Mouse (Mus musculus) limb, embryonic 11.5 days (tissue): ENCODE results near the gene Mmp11. TPM values are rescaled to one million over a fixed set of nuclear protein-coding genes. Genes with fewer than 3 reads are reported as not detected.

ENCODE experiments used
- ATAC-seq: fragments of 200-750 bp; cut with Nextera tagmentation; 2 replicates; pipeline ENCODE4 v1.8.0; 2017; ENCODE audit warnings: low read depth; ENCODE audit not compliant: insufficient number of reproducible peaks, low FRiP score, low TSS enrichment
- DNase-seq: peaks from one replicate; pipeline ENCODE4 v3.0.0-alpha.2; 2015; ENCODE audit warnings: low spot score
- H3K27ac ChIP-seq: fragments of 300-500 bp; sonication (generic); replicated peaks from 2 replicates; pipeline ENCODE4 v1.5.1; 2014; ENCODE audit warnings: low read depth, mild to moderate bottlenecking, low read length
- H3K27me3 ChIP-seq: fragments of 300-500 bp; sonication (generic); 2 replicates; pipeline ENCODE4 v1.6.1; 2014; ENCODE audit warnings: mild to moderate bottlenecking, low read length, mixed read lengths; ENCODE audit not compliant: control insufficient read depth, insufficient read depth
- H3K36me3 ChIP-seq: fragments of 300-500 bp; sonication (generic); 2 replicates; pipeline ENCODE4 v1.6.1; 2014; ENCODE audit warnings: mild to moderate bottlenecking, low read length, moderate library complexity, mixed read lengths; ENCODE audit not compliant: control insufficient read depth, insufficient read depth
- H3K4me1 ChIP-seq: fragments of 300-500 bp; sonication (generic); 2 replicates; pipeline ENCODE4 v1.6.1; 2014; ENCODE audit warnings: low read length, mixed read lengths; ENCODE audit not compliant: control insufficient read depth, insufficient read depth
- H3K4me2 ChIP-seq: fragments of 300-500 bp; sonication (generic); 2 replicates; pipeline ENCODE4 v1.6.1; 2014; ENCODE audit warnings: low read depth, mild to moderate bottlenecking, moderate library complexity; ENCODE audit not compliant: severe bottlenecking
- H3K4me3 ChIP-seq: fragments of 300-500 bp; sonication (generic); 2 replicates; pipeline ENCODE4 v1.5.1; 2014; ENCODE audit warnings: low read depth, low read length
- H3K9ac ChIP-seq: fragments of 300-500 bp; sonication (generic); 2 replicates; pipeline ENCODE4 v1.6.1; 2014; ENCODE audit warnings: mild to moderate bottlenecking, low read length
- H3K9me3 ChIP-seq: fragments of 300-500 bp; sonication (generic); 2 replicates; pipeline ENCODE4 v1.6.1; 2016; ENCODE audit warnings: low read length; ENCODE audit not compliant: control insufficient read depth
- WGBS: fragments of 180-500 bp; shearing (Covaris S2); extraction: QIAGEN DNeasy Blood & Tissue Kit; methylation state at CpG from one replicate; pipeline ENCODE4 v1.1.7; 2014; 5-methylcytosine and 5-hydroxymethylcytosine counted together
- polyA plus RNA-seq: library from polyadenylated mRNA; unstranded; fragments of >200 nt; fragmentation: Nextera tagmentation; extraction: Ambion mirVana; gene quantifications from 2 replicates; pipeline ENCODE4 v1.2.1, GENCODE M21; 2014

Gene Mmp11
- polyA plus RNA-seq, 1 experiment from 2014 or later: 66.1 TPM

DNA sequence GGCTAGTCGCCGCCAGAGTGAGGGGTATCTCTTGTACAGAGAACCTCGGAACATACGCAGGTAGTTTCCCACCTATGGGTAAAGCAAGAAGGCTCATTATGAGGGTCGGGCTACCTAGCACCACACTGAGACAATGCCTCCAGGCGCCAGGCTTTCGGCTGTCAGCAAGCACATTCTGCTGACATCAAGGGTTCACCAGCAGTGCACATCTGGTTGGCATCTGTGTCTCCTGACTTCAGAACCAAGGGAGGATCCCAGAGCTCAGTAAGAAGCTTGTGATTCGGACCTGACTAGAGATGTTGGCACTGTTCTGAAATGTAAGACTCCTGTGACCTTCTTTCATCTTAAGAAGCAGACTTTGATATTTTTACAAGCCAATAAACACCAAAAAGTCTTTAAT is 19.5 kb downstream of the Mmp11 start:
- Histone ChIP-seq H3K36me3 (peaks cover 2% of the 10 kb centered on the region; the same call in 1 of the 2 replicates), H3K9ac (no peak overlapping the region), H3K4me3 (no peak overlapping the region)

DNA sequence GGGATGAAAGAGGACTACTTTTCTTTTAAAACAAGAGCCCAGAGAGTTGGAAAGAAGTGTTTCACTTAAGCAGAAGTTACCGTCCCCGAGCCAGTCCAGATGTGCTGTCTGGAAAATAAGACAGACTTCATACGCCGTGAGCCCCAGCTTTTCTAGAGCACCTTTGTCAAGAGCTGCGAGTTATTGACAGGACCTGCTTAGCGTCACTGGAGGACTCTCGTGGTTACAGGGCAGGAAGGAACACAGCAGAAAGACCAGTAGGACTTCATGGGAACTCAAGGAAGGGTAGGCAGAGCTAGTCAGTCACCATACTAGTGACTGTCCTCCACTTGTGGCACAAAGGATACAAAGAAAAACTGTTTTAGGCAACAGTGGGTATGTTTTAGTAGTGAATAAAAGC is 20.7 kb downstream of the Mmp11 start:
- Histone ChIP-seq H3K9ac (no peak overlapping the region), H3K4me2 (no peak overlapping the region), H3K27me3 (no peaks in the 10 kb centered on the region), H3K9me3 (no peaks in the 10 kb centered on the region), H3K27ac (no peak overlapping the region), H3K4me3 (no peak overlapping the region), H3K36me3 (peaks cover 7% of the 10 kb centered on the region; the same call in 1 of the 2 replicates), H3K4me1 (peaks cover 8% of the 10 kb centered on the region; the same call in 1 of the 2 replicates)
- ATAC-seq: no peak
- DNase-seq: no peak
- WGBS: 77% methylated on average over 7 of the region's 7 CpGs

More for the DNA sequence above, 19.5 kb downstream of the Mmp11 start:
- ATAC-seq: no peak
- Histone ChIP-seq H3K9me3 (no peaks in the 10 kb centered on the region), H3K4me2 (no peak overlapping the region), H3K4me1 (peaks cover 8% of the 10 kb centered on the region; the same call in 1 of the 2 replicates), H3K27me3 (no peaks in the 10 kb centered on the region), H3K27ac (no peak overlapping the region)
- 39% methylated on average over 8 of the region's 8 CpGs for whole genome bisulfite sequencing
- peak; percentile 54 for DNase-seq

DNA sequence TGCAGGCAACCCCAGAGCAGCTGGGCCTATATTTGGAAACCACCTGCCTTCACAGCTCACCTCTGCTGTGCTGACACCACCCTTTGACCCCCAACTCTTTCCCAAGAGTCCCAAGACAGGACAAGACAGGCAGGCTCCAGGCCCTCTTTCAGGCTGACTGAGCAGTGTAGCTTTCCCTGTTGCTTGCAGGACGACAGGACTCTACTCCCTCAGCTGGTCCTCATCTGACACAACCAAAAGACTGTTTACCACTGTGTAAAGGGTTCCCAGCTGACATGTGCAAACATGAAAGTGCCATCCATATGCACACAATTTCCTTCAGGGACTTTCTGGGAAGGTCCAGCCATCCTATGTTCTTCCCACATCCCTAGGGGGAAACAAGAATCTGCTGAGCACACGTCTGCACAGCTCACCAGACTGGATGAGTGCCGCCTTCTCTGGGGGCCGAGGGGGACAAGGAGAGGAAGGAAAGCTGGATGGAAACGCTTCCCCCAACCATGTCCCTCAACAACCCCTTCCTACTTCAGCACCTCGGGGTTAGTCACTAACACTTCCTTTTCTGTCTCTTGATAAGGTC is 23.2 kb downstream of the Mmp11 start:
- Histone ChIP-seq H3K36me3 (peaks cover 16% of the 10 kb centered on the region), H3K9ac (no peak overlapping the region), H3K27ac (no peak overlapping the region), H3K4me2 (no peak overlapping the region), H3K4me1 (peaks cover 3% of the 10 kb centered on the region; the same call in 1 of the 2 replicates), H3K4me3 (no peak overlapping the region), H3K27me3 (no peaks in the 10 kb centered on the region), H3K9me3 (no peaks in the 10 kb centered on the region)
- DNase-seq: no peak
- WGBS: 82% methylated on average over 6 of the region's 6 CpGs
- ATAC-seq: no peak

DNA sequence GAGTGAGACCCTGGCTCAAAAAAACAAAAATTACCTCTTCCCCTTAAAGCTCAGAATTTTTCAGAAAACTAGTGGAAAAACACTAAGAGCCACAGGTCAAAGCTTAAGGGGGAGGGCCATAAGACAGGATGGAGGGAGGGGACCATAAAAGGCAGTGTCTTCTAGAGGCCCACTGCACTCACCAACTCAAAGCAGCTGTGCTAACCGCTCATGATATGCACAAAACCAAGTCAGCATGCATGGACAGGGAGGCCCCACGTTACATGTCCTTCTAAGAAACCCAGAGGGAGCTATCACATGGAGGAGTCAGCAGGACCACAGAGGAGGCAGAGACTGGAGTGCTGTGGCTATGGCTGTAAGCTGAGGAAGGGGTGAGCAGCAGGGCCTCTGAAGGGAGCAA is 25.6 kb downstream of the Mmp11 start:
- DNase-seq: no peak
- no peak for ATAC-seq
- no peak overlapping the region for H3K4me2 ChIP-seq
- H3K9ac ChIP-seq: no peak overlapping the region
- H3K4me1 ChIP-seq: no peaks in the 10 kb centered on the region
- peaks cover 23% of the 10 kb centered on the region for H3K36me3 ChIP-seq
- H3K27me3 ChIP-seq: no peaks in the 10 kb centered on the region
- H3K27ac ChIP-seq: no peak overlapping the region
- no peak overlapping the region for H3K4me3 ChIP-seq
- no peaks in the 10 kb centered on the region for H3K9me3 ChIP-seq
- WGBS: 80% methylated on average over 2 of the region's 2 CpGs

DNA sequence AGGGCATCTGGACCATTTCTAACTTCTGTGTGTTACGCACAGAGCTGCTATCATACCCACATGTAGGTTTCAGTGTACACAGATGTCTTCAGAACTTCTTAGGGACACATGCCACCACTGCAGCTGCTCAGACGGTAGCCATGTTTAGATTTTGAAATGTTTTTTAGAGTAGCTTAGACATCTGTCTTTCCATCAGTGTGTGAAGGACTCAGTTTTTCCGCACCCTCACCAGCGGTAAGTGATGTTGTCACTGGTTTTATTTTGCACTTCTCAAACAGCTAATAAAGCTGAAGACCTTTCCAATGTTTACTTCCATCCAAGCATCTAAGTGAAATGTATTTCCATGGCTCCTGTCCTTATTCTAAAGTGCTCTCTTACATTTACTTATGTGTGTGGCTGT is 29.4 kb downstream of the Mmp11 start:
- 94% methylated on average over 4 of the region's 4 CpGs for WGBS
- ATAC-seq: no peak
- Histone ChIP-seq H3K4me3 (no peak overlapping the region), H3K9ac (no peak overlapping the region), H3K9me3 (no peaks in the 10 kb centered on the region), H3K27me3 (no peaks in the 10 kb centered on the region), H3K4me2 (no peak overlapping the region), H3K36me3 (peaks cover 46% of the 10 kb centered on the region), H3K4me1 (no peaks in the 10 kb centered on the region), H3K27ac (no peak overlapping the region)
- DNase-seq: no peak

DNA sequence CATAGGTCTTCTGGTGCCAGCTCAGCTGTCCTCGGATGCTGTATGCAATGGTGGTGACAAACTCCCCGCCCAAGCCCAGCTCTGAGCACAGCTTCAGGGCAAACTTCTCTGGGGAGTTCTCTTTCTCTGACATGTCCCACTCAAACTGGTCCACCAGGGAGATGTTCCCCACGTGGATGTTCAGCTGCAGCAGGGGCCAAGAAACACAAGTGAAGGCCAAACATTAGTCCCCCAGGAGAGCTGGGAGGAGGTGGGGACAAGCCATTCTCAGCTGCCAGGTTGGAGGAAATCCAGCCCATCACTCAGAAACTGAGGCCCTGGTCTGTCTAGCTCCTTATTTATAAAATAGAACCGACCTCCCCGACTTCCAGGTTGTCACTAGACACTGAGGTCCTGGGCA is 31.9 kb downstream of the Mmp11 start:
- Histone ChIP-seq H3K4me2 (no peak overlapping the region), H3K9ac (no peak overlapping the region), H3K4me1 (no peaks in the 10 kb centered on the region), H3K36me3 (peaks cover 41% of the 10 kb centered on the region), H3K4me3 (no peak overlapping the region), H3K27me3 (no peaks in the 10 kb centered on the region), H3K27ac (no peak overlapping the region), H3K9me3 (no peaks in the 10 kb centered on the region)
- no peak for ATAC-seq
- WGBS: 89% methylated on average over 5 of the region's 5 CpGs
- DNase-seq: no peak

DNA sequence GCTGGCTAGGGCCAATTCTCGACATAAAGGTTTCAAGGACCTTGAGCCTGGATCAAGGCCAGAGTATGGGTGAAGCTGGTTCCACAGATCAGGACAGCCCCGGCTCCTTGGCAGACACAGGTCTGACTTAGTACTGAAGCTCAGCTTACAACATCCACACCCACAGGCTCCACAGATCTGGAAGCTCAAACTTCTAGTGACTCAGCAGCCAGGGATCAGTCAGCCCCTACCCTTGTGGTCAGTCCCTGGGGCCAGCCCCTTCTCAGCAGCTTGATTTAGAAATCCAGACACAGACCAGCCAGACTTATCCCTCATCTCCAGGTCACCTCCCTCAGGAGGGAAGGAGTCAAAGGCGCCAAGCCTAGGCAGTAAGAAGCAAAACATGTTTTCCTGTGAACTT is 37.5 kb downstream of the Mmp11 start:
- Histone ChIP-seq H3K4me1 (no peaks in the 10 kb centered on the region), H3K9me3 (no peaks in the 10 kb centered on the region), H3K4me2 (no peak overlapping the region), H3K9ac (no peak overlapping the region), H3K36me3 (peaks cover 37% of the 10 kb centered on the region), H3K27me3 (no peaks in the 10 kb centered on the region), H3K27ac (no peak overlapping the region), H3K4me3 (no peak overlapping the region)
- DNase-seq: no peak
- WGBS: 82% methylated on average over 3 of the region's 3 CpGs
- no peak for ATAC-seq

DNA sequence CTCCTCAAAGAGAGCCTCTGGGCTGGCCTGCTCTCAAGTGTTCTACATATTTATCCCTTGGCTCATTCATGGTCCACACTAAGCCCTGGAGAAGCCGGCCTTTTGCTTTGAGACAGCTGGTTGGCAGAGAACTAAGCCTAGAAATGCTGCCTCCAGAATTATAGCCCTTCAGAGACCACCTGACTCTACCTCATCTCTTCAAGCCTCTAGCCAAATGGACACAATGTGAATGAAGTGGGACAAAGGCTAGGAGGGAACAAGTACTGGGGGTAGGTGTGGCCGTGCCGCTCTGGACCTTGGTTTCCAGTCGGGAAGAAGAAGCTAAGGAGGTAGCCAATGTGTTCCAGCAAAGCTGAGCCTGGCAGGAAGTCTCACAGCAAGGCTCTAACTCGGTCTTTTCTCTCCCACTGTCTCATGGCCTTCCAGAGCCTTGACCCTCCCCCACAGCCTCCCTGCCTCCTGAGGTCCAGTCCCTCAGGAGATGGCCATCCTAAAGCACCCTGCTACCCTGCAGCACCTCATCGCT is 38.2 kb downstream of the Mmp11 start:
- Histone ChIP-seq H3K9me3 (no peaks in the 10 kb centered on the region), H3K4me2 (no peak overlapping the region), H3K4me1 (peaks cover 5% of the 10 kb centered on the region; the same call in 1 of the 2 replicates), H3K27ac (no peak overlapping the region), H3K27me3 (no peaks in the 10 kb centered on the region), H3K36me3 (peaks cover 32% of the 10 kb centered on the region), H3K4me3 (no peak overlapping the region), H3K9ac (no peak overlapping the region)
- 78% methylated on average over 6 of the region's 6 CpGs for WGBS
- ATAC-seq: no peak
- no peak for DNase-seq

DNA sequence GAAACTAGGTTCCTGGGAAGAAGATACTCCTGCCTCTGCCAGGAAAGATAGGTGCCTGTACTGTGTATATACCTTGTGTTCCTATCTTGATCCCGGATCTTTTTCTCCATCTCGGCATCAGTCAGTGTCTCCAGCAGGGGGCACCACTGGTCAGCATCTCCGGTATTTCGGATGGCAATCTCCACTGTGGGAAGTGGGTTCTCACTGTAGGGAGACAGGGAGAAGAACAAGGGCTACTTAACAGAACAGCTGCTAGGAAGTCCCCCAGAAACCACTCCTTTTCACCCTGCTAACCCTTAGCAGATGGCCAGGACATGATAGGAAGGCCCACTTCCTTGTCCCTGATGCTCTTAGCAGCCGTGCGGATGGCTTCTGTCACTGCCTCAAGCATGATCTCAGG is 38.9 kb downstream of the Mmp11 start:
- no peaks in the 10 kb centered on the region for H3K9me3 ChIP-seq
- no peaks in the 10 kb centered on the region for H3K27me3 ChIP-seq
- peaks cover 5% of the 10 kb centered on the region; the same call in 1 of the 2 replicates for H3K4me1 ChIP-seq
- H3K4me2 ChIP-seq: no peak overlapping the region
- ATAC-seq (no peak), DNase-seq (peak; percentile 87)
- no peak overlapping the region for H3K27ac ChIP-seq
- 41% methylated on average over 6 of the region's 6 CpGs for WGBS
- no peak overlapping the region for H3K9ac ChIP-seq
- peaks cover 27% of the 10 kb centered on the region for H3K36me3 ChIP-seq
- H3K4me3 ChIP-seq: no peak overlapping the region
